Mouse (Mus musculus) lung, embryonic 15.5 days (tissue): ENCODE data around the gene Il17d. TPM values are rescaled to one million over a fixed set of nuclear protein-coding genes. Genes with fewer than 3 reads are reported as not detected.
A peak's percentile ranks its signal among the peaks of the same experiment; 100 is the strongest.

Source experiments
- ATAC-seq: fragments of 200-750 bp; cut with Nextera tagmentation; 2 replicates; pipeline ENCODE4 v1.8.0; 2017; ENCODE audit warnings: moderate number of reproducible peaks, borderline replicate concordance; ENCODE audit not compliant: low FRiP score, low TSS enrichment; ENCODE audit errors: extremely low read depth
- H3K27ac ChIP-seq: fragments of 300-500 bp; sonication (generic); 2 replicates; pipeline ENCODE4 v1.5.1; 2015; ENCODE audit warnings: moderate library complexity, mild to moderate bottlenecking, inconsistent platforms
- H3K27me3 ChIP-seq: fragments of 300-500 bp; sonication (generic); 2 replicates; pipeline ENCODE4 v1.6.1; 2015; ENCODE audit warnings: inconsistent platforms
- H3K36me3 ChIP-seq: fragments of 300-500 bp; sonication (generic); 2 replicates; pipeline ENCODE4 v1.6.1; 2015; ENCODE audit warnings: inconsistent platforms
- H3K4me1 ChIP-seq: fragments of 300-500 bp; sonication (generic); 2 replicates; pipeline ENCODE4 v1.6.1; 2015; ENCODE audit warnings: inconsistent platforms
- H3K4me2 ChIP-seq: fragments of 300-500 bp; sonication (generic); 2 replicates; pipeline ENCODE4 v1.6.1; 2015; ENCODE audit warnings: inconsistent platforms, mild to moderate bottlenecking, moderate library complexity
- H3K4me3 ChIP-seq: fragments of 300-500 bp; sonication (generic); 2 replicates; pipeline ENCODE4 v1.5.1; 2015; ENCODE audit warnings: mild to moderate bottlenecking, inconsistent platforms
- H3K9ac ChIP-seq: fragments of 300-500 bp; sonication (generic); 2 replicates; pipeline ENCODE4 v1.6.1; 2015; ENCODE audit warnings: inconsistent platforms
- H3K9me3 ChIP-seq: fragments of 300-500 bp; sonication (generic); 2 replicates; pipeline ENCODE4 v1.6.1; 2016; ENCODE audit warnings: inconsistent platforms
- WGBS: fragments of 180-500 bp; shearing (Covaris S2); methylation state at CpG from one replicate; pipeline ENCODE4 v1.1.7; 2015; 5-methylcytosine and 5-hydroxymethylcytosine counted together
- polyA plus RNA-seq: library from polyadenylated mRNA; unstranded; fragments of >200 nt; fragmentation: Nextera tagmentation; extraction: Ambion mirVana; gene quantifications from 2 replicates; pipeline ENCODE4 v1.2.1, GENCODE M21; 2015

Gene Il17d
- polyA plus RNA-seq, 1 experiment from 2014 or later: 5.2 TPM

GRCm38 (mm10) chr14:57526050-57526623, 1.6 kb downstream of the Il17d start:
- no peak overlapping the region for H3K9ac ChIP-seq
- H3K4me2 ChIP-seq: peak overlapping the region; percentile 95
- peaks cover 6% of the 10 kb centered on the region; the same call in 1 of the 2 replicates for H3K4me1 ChIP-seq
- no peaks in the 10 kb centered on the region for H3K36me3 ChIP-seq
- no peak overlapping the region for H3K27ac ChIP-seq
- ATAC-seq: peak; percentile 17
- peak overlapping the region; percentile 79 for H3K4me3 ChIP-seq
- WGBS: 47% methylated on average over 10 of the region's 10 CpGs
- H3K27me3 ChIP-seq: no peaks in the 10 kb centered on the region
- H3K9me3 ChIP-seq: no peaks in the 10 kb centered on the region

GRCm38 (mm10) chr14:57527122-57527521, 2.5 kb downstream of the Il17d start:
- Histone ChIP-seq H3K27me3 (no peaks in the 10 kb centered on the region), H3K4me2 (no peak overlapping the region), H3K4me1 (peaks cover 6% of the 10 kb centered on the region; the same call in 1 of the 2 replicates), H3K9ac (no peak overlapping the region), H3K9me3 (no peaks in the 10 kb centered on the region), H3K36me3 (no peaks in the 10 kb centered on the region), H3K27ac (no peak overlapping the region), H3K4me3 (no peak overlapping the region)
- ATAC-seq: no peak
- WGBS: 44% methylated on average over 7 of the region's 7 CpGs

GRCm38 (mm10) chr14:57527598-57527997, 3.0 kb downstream of the Il17d start:
- Histone ChIP-seq H3K27me3 (no peaks in the 10 kb centered on the region), H3K9ac (no peak overlapping the region), H3K4me3 (no peak overlapping the region), H3K4me1 (peaks cover 6% of the 10 kb centered on the region; the same call in 1 of the 2 replicates), H3K36me3 (no peaks in the 10 kb centered on the region), H3K9me3 (no peaks in the 10 kb centered on the region), H3K4me2 (no peak overlapping the region), H3K27ac (no peak overlapping the region)
- ATAC-seq: no peak
- WGBS: 28% methylated on average over 2 of the region's 2 CpGs

GRCm38 (mm10) chr14:57529086-57529785, 4.7 kb downstream of the Il17d start:
- no peak for ATAC-seq
- Histone ChIP-seq H3K4me2 (no peak overlapping the region), H3K36me3 (no peaks in the 10 kb centered on the region), H3K27me3 (no peaks in the 10 kb centered on the region), H3K9me3 (no peaks in the 10 kb centered on the region), H3K9ac (no peak overlapping the region), H3K4me3 (no peak overlapping the region), H3K27ac (no peak overlapping the region), H3K4me1 (peaks cover 11% of the 10 kb centered on the region)
- 55% methylated on average over 10 of the region's 10 CpGs for WGBS

GRCm38 (mm10) chr14:57529786-57530515, 5.4 kb downstream of the Il17d start:
- Histone ChIP-seq H3K27ac (no peak overlapping the region), H3K27me3 (no peaks in the 10 kb centered on the region), H3K9ac (no peak overlapping the region), H3K4me2 (no peak overlapping the region), H3K4me3 (no peak overlapping the region), H3K36me3 (no peaks in the 10 kb centered on the region), H3K9me3 (no peaks in the 10 kb centered on the region), H3K4me1 (peaks cover 18% of the 10 kb centered on the region)
- 65% methylated on average over 5 of the region's 5 CpGs for WGBS
- no peak for ATAC-seq

- Histone ChIP-seq H3K9ac (no peak overlapping the region), H3K9me3 (no peaks in the 10 kb centered on the region), H3K27ac (no peak overlapping the region), H3K4me3 (no peak overlapping the region), H3K36me3 (no peaks in the 10 kb centered on the region), H3K4me2 (no peak overlapping the region), H3K4me1 (peaks cover 37% of the 10 kb centered on the region), H3K27me3 (no peaks in the 10 kb centered on the region)
- 94% methylated on average over 3 of the region's 3 CpGs for WGBS
- no peak for ATAC-seq
Observed at GRCm38 (mm10) chr14:57532577-57532976, 8.0 kb downstream of the Il17d start.

GRCm38 (mm10) chr14:57533214-57533613, 8.6 kb downstream of the Il17d start:
- Histone ChIP-seq H3K4me1 (peaks cover 43% of the 10 kb centered on the region), H3K27ac (no peak overlapping the region), H3K9me3 (no peaks in the 10 kb centered on the region), H3K9ac (no peak overlapping the region), H3K27me3 (no peaks in the 10 kb centered on the region), H3K4me2 (no peak overlapping the region), H3K36me3 (no peaks in the 10 kb centered on the region), H3K4me3 (no peak overlapping the region)
- ATAC-seq: no peak
- 42% methylated on average over 3 of the region's 3 CpGs for WGBS

GRCm38 (mm10) chr14:57533841-57534240, 9.3 kb downstream of the Il17d start:
- H3K9ac ChIP-seq: no peak overlapping the region
- H3K9me3 ChIP-seq: no peaks in the 10 kb centered on the region
- no peak for ATAC-seq
- peaks cover 43% of the 10 kb centered on the region for H3K4me1 ChIP-seq
- no peaks in the 10 kb centered on the region for H3K27me3 ChIP-seq
- 30% methylated on average over 11 of the region's 11 CpGs for WGBS
- no peaks in the 10 kb centered on the region for H3K36me3 ChIP-seq
- no peak overlapping the region for H3K4me3 ChIP-seq
- no peak overlapping the region for H3K4me2 ChIP-seq
- H3K27ac ChIP-seq: peak overlapping the region; percentile 85; the same call in 1 of the 2 replicates

- WGBS: 15% methylated on average over 5 of the region's 5 CpGs
- Histone ChIP-seq H3K4me2 (peak overlapping the region; percentile 33; the same call in 1 of the 2 replicates), H3K36me3 (no peaks in the 10 kb centered on the region), H3K9me3 (no peaks in the 10 kb centered on the region), H3K4me3 (no peak overlapping the region), H3K27me3 (no peaks in the 10 kb centered on the region), H3K9ac (no peak overlapping the region), H3K27ac (peak overlapping the region; percentile 85), H3K4me1 (peaks cover 43% of the 10 kb centered on the region)
- peak; percentile 26; the same call in 1 of the 2 replicates for ATAC-seq
Observed at GRCm38 (mm10) chr14:57534346-57534745, 9.8 kb downstream of the Il17d start.

- peak overlapping the region; percentile 33 for H3K4me2 ChIP-seq
- no peaks in the 10 kb centered on the region for H3K27me3 ChIP-seq
- H3K9me3 ChIP-seq: no peaks in the 10 kb centered on the region
- no peak overlapping the region for H3K4me3 ChIP-seq
- 24% methylated on average over 8 of the region's 8 CpGs for WGBS
- H3K9ac ChIP-seq: no peak overlapping the region
- H3K4me1 ChIP-seq: peaks cover 43% of the 10 kb centered on the region
- H3K27ac ChIP-seq: peak overlapping the region; percentile 85
- ATAC-seq: peak; percentile 66; the same call in 1 of the 2 replicates
- H3K36me3 ChIP-seq: no peaks in the 10 kb centered on the region
Observed at GRCm38 (mm10) chr14:57534961-57535360, 10.4 kb downstream of the Il17d start.

- Histone ChIP-seq H3K4me1 (peaks cover 43% of the 10 kb centered on the region), H3K9ac (no peak overlapping the region), H3K4me2 (no peak overlapping the region), H3K36me3 (no peaks in the 10 kb centered on the region), H3K27me3 (no peaks in the 10 kb centered on the region), H3K4me3 (no peak overlapping the region), H3K9me3 (no peaks in the 10 kb centered on the region), H3K27ac (peak overlapping the region; percentile 85)
- 41% methylated on average over 6 of the region's 6 CpGs for WGBS
- peak; percentile 27; the same call in 1 of the 2 replicates for ATAC-seq
Observed at GRCm38 (mm10) chr14:57535646-57536045, 11.1 kb downstream of the Il17d start.

- no peak for ATAC-seq
- 48% methylated on average over 9 of the region's 9 CpGs for WGBS
- Histone ChIP-seq H3K27ac (peak overlapping the region; percentile 76), H3K4me3 (no peak overlapping the region), H3K27me3 (no peaks in the 10 kb centered on the region), H3K36me3 (no peaks in the 10 kb centered on the region), H3K9ac (no peak overlapping the region), H3K4me2 (no peak overlapping the region), H3K4me1 (peaks cover 43% of the 10 kb centered on the region), H3K9me3 (no peaks in the 10 kb centered on the region)
Observed at GRCm38 (mm10) chr14:57536820-57537219, 12.2 kb downstream of the Il17d start.
